Mouse (Mus musculus) limb, embryonic 12.5 days (tissue): ENCODE results near the gene Trp53bp1. TPM values are rescaled to one million over a fixed set of nuclear protein-coding genes. Genes with fewer than 3 reads are reported as not detected.

Experiments
- ATAC-seq: fragments of 200-750 bp; cut with Nextera tagmentation; 2 replicates; pipeline ENCODE4 v1.8.0; 2017; ENCODE audit warnings: low read depth, moderate TSS enrichment; ENCODE audit not compliant: insufficient number of reproducible peaks, insufficient read depth, low FRiP score, low TSS enrichment
- H3K27ac ChIP-seq: fragments of 300-500 bp; sonication (generic); 2 replicates; pipeline ENCODE4 v1.5.1; 2016; ENCODE audit warnings: mild to moderate bottlenecking, moderate library complexity
- H3K27me3 ChIP-seq: fragments of 300-500 bp; sonication (generic); 2 replicates; pipeline ENCODE4 v1.6.1; 2016; ENCODE audit warnings: mild to moderate bottlenecking, moderate library complexity
- H3K36me3 ChIP-seq: fragments of 300-500 bp; sonication (generic); 2 replicates; pipeline ENCODE4 v1.6.1; 2016; ENCODE audit warnings: mild to moderate bottlenecking, moderate library complexity
- H3K4me1 ChIP-seq: fragments of 300-500 bp; sonication (generic); replicated peaks from 2 replicates; pipeline ENCODE4 v1.6.1; 2016
- H3K4me2 ChIP-seq: fragments of 300-500 bp; sonication (generic); 2 replicates; pipeline ENCODE4 v1.6.1; 2016; ENCODE audit warnings: mild to moderate bottlenecking, moderate library complexity
- H3K4me3 ChIP-seq: fragments of 300-500 bp; sonication (generic); replicated peaks from 2 replicates; pipeline ENCODE4 v1.5.1; 2016; ENCODE audit warnings: mild to moderate bottlenecking
- H3K9ac ChIP-seq: fragments of 300-500 bp; sonication (generic); replicated peaks from 2 replicates; pipeline ENCODE4 v1.6.1; 2016; ENCODE audit warnings: mild to moderate bottlenecking, moderate library complexity
- H3K9me3 ChIP-seq: fragments of 300-500 bp; sonication (generic); 2 replicates; pipeline ENCODE4 v1.6.1; 2016; ENCODE audit warnings: mild to moderate bottlenecking, moderate library complexity
- WGBS: fragments of 180-500 bp; shearing (Covaris S2); methylation state at CpG from one replicate; pipeline ENCODE4 v1.1.7; 2016; 5-methylcytosine and 5-hydroxymethylcytosine counted together
- polyA plus RNA-seq: library from polyadenylated mRNA; unstranded; fragments of >200 nt; fragmentation: Nextera tagmentation; extraction: Ambion mirVana; gene quantifications from 2 replicates; pipeline ENCODE4 v1.2.1, GENCODE M21; 2016

The Trp53bp1 gene
- polyA plus RNA-seq, 1 experiment from 2014 or later: 132 TPM

GRCm38 (mm10) chr2:121239426-121239825, 31.8 kb downstream of the Trp53bp1 start:
- Histone ChIP-seq H3K9me3 (no peaks in the 10 kb centered on the region), H3K9ac (no peak overlapping the region), H3K4me3 (no peak overlapping the region), H3K36me3 (peaks cover 91% of the 10 kb centered on the region), H3K27me3 (no peaks in the 10 kb centered on the region), H3K4me2 (no peak overlapping the region), H3K4me1 (no peaks in the 10 kb centered on the region), H3K27ac (no peak overlapping the region)
- ATAC-seq: no peak
- 89% methylated on average over 4 of the region's 4 CpGs for WGBS

GRCm38 (mm10) chr2:121235460-121236072, 35.6 kb downstream of the Trp53bp1 start:
- H3K9me3 ChIP-seq: no peaks in the 10 kb centered on the region
- H3K27me3 ChIP-seq: no peaks in the 10 kb centered on the region
- no peaks in the 10 kb centered on the region for H3K4me1 ChIP-seq
- WGBS: 87% methylated on average over 8 of the region's 8 CpGs
- H3K4me3 ChIP-seq: no peak overlapping the region
- H3K36me3 ChIP-seq: peaks cover 92% of the 10 kb centered on the region
- H3K27ac ChIP-seq: no peak overlapping the region
- no peak overlapping the region for H3K4me2 ChIP-seq
- ATAC-seq: no peak
- H3K9ac ChIP-seq: no peak overlapping the region

- H3K9ac ChIP-seq: no peak overlapping the region
- H3K4me3 ChIP-seq: no peak overlapping the region
- no peak overlapping the region for H3K4me2 ChIP-seq
- WGBS: 94% methylated on average over 4 of the region's 4 CpGs
- H3K9me3 ChIP-seq: no peaks in the 10 kb centered on the region
- H3K27me3 ChIP-seq: no peaks in the 10 kb centered on the region
- no peaks in the 10 kb centered on the region for H3K4me1 ChIP-seq
- ATAC-seq: no peak
- H3K36me3 ChIP-seq: peaks cover 95% of the 10 kb centered on the region
- no peak overlapping the region for H3K27ac ChIP-seq
These were observed 43.1 kb downstream of the Trp53bp1 start for GRCm38 (mm10) chr2:121228135-121228534.

DNA sequence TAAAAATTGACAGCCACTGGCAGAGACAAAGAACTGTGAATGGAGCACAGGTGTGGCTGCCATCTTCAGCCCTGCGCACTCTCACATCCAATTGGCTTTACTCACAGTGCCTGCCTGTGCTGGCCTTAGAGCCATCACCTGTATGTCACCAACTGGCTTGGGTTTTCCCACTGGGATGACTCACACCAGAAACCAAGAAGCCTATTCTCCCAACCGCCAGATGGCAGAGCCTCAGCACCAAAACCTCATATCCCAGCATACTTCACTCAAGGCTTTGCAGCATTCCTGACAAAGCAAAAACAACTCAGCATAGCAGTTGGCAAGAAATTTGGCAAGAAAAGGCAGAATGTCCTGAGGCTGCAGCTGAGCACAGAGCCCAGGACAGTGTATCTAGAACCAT, 48.2 kb downstream of the Trp53bp1 start:
- Histone ChIP-seq H3K4me1 (no peaks in the 10 kb centered on the region), H3K9ac (no peak overlapping the region), H3K9me3 (no peaks in the 10 kb centered on the region), H3K4me3 (no peak overlapping the region), H3K27me3 (no peaks in the 10 kb centered on the region), H3K4me2 (no peak overlapping the region), H3K27ac (no peak overlapping the region), H3K36me3 (peaks cover 94% of the 10 kb centered on the region)
- no peak for ATAC-seq
- WGBS: 95% methylated on average over 2 of the region's 2 CpGs

- no peaks in the 10 kb centered on the region for H3K27me3 ChIP-seq
- H3K9me3 ChIP-seq: no peaks in the 10 kb centered on the region
- H3K36me3 ChIP-seq: peaks cover 93% of the 10 kb centered on the region
- H3K27ac ChIP-seq: no peak overlapping the region
- no peak overlapping the region for H3K4me3 ChIP-seq
- no peak overlapping the region for H3K9ac ChIP-seq
- H3K4me1 ChIP-seq: no peaks in the 10 kb centered on the region
- ATAC-seq: no peak
- H3K4me2 ChIP-seq: no peak overlapping the region
These were observed 51.2 kb downstream of the Trp53bp1 start for GRCm38 (mm10) chr2:121219994-121220393.

GRCm38 (mm10) chr2:121219177-121219576, 52.0 kb downstream of the Trp53bp1 start:
- Histone ChIP-seq H3K4me2 (no peak overlapping the region), H3K27ac (no peak overlapping the region), H3K4me1 (no peaks in the 10 kb centered on the region), H3K27me3 (no peaks in the 10 kb centered on the region), H3K4me3 (no peak overlapping the region), H3K9ac (no peak overlapping the region), H3K36me3 (peaks cover 93% of the 10 kb centered on the region), H3K9me3 (no peaks in the 10 kb centered on the region)
- no peak for ATAC-seq

DNA sequence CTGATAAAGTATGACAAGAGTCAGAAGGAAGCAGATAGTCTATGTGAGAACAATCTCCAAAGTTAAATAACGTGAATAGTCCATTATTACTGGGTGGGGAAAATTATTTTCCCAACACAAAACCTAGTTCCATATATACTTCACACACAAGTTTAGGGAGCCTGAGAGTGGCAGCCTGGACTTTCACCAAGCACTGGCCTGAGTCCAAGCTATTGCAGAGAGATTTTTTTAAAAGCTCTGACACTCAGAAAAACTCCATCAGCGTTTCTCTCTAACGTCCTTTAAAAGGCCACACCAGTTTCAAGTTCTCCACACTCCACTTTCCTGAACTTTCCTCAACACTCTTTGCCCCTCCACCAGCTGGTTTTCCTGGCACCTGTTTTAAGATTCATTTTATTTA, 56.7 kb downstream of the Trp53bp1 start:
- H3K4me1 ChIP-seq: no peaks in the 10 kb centered on the region
- no peak overlapping the region for H3K27ac ChIP-seq
- ATAC-seq: no peak
- H3K4me2 ChIP-seq: no peak overlapping the region
- WGBS: 85% methylated on average over 3 of the region's 3 CpGs
- no peak overlapping the region for H3K4me3 ChIP-seq
- peaks cover 96% of the 10 kb centered on the region for H3K36me3 ChIP-seq
- no peaks in the 10 kb centered on the region for H3K9me3 ChIP-seq
- H3K27me3 ChIP-seq: no peaks in the 10 kb centered on the region
- H3K9ac ChIP-seq: no peak overlapping the region

DNA sequence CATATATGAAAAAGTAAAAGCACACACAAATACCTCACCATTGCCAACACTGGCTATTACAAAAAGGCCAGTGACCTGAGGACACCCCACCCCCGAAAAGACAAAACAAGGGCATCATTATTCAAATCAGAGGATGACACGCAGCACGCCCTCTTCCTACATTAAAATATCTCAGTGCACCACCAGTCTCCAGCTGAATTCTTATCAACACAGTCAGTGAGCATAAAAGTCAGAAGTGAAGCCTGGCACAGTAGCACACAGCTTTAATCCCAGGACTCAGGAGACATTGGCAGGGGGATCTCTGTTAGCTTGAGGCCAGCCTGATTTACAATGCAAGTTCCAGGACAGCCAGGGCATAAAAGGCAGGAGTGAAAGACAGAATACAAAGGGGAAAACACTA, 64.7 kb downstream of the Trp53bp1 start:
- Histone ChIP-seq H3K4me1 (no peaks in the 10 kb centered on the region), H3K4me2 (no peak overlapping the region), H3K36me3 (peaks cover 97% of the 10 kb centered on the region)

DNA sequence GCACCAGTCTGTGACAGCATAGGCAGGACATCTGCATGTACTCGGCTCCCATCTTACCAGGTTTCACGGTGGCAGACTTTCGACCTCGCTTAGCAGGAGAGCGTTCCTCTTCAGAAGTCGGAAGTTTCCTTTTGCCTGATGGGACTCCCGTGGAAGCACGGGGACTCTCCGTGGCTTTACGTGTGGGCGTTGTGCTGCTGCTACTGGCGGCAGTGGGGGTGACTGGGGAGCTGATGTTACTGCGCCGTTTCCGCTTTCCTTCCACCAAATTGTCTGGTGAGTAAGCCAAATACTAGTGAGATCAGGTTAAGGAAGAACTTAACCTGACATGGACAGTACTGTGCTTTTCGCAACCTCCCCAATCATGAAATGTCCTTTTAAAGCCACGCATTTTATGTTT, 66.9 kb downstream of the Trp53bp1 start:
- Histone ChIP-seq H3K4me3 (no peak overlapping the region), H3K36me3 (peaks cover 98% of the 10 kb centered on the region), H3K27ac (no peak overlapping the region), H3K9ac (no peak overlapping the region), H3K9me3 (no peaks in the 10 kb centered on the region), H3K27me3 (no peaks in the 10 kb centered on the region), H3K4me2 (no peak overlapping the region), H3K4me1 (no peaks in the 10 kb centered on the region)
- 95% methylated on average over 17 of the region's 17 CpGs for WGBS
- no peak for ATAC-seq

More for the DNA sequence above, 64.7 kb downstream of the Trp53bp1 start:
- no peaks in the 10 kb centered on the region for H3K27me3 ChIP-seq
- H3K9ac ChIP-seq: no peak overlapping the region
- H3K4me3 ChIP-seq: no peak overlapping the region
- no peak overlapping the region for H3K27ac ChIP-seq
- no peaks in the 10 kb centered on the region for H3K9me3 ChIP-seq
- no peak for ATAC-seq
- 93% methylated on average over 3 of the region's 3 CpGs for WGBS

GRCm38 (mm10) chr2:121195466-121195865, 75.7 kb downstream of the Trp53bp1 start:
- H3K4me2 ChIP-seq: no peak overlapping the region
- no peaks in the 10 kb centered on the region for H3K4me1 ChIP-seq
- H3K27me3 ChIP-seq: no peaks in the 10 kb centered on the region
- peaks cover 98% of the 10 kb centered on the region for H3K36me3 ChIP-seq
- H3K4me3 ChIP-seq: no peak overlapping the region
- no peak for ATAC-seq
- no peak overlapping the region for H3K27ac ChIP-seq
- WGBS: 94% methylated on average over 9 of the region's 9 CpGs
- H3K9me3 ChIP-seq: no peaks in the 10 kb centered on the region
- no peak overlapping the region for H3K9ac ChIP-seq

GRCm38 (mm10) chr2:121188530-121188929, 82.7 kb downstream of the Trp53bp1 start:
- Histone ChIP-seq H3K4me2 (no peak overlapping the region), H3K9ac (no peak overlapping the region), H3K4me3 (no peak overlapping the region), H3K36me3 (peaks cover 89% of the 10 kb centered on the region), H3K9me3 (no peaks in the 10 kb centered on the region), H3K4me1 (no peaks in the 10 kb centered on the region), H3K27ac (no peak overlapping the region), H3K27me3 (no peaks in the 10 kb centered on the region)
- no peak for ATAC-seq
- 57% methylated on average over 1 of the region's 1 CpGs for WGBS

- no peak overlapping the region for H3K9ac ChIP-seq
These were observed 87.1 kb downstream of the Trp53bp1 start for GRCm38 (mm10) chr2:121184142-121184541.

More at GRCm38 (mm10) chr2:121184142-121184541, 87.1 kb downstream of the Trp53bp1 start:
- Histone ChIP-seq H3K27me3 (no peaks in the 10 kb centered on the region), H3K4me2 (no peak overlapping the region), H3K4me3 (no peak overlapping the region), H3K27ac (no peak overlapping the region), H3K4me1 (no peaks in the 10 kb centered on the region), H3K9me3 (no peaks in the 10 kb centered on the region), H3K36me3 (peaks cover 81% of the 10 kb centered on the region)
- 95% methylated on average over 7 of the region's 7 CpGs for WGBS
- no peak for ATAC-seq
